Mouse (Mus musculus) kidney, adult 2 months (tissue): ENCODE measurements at regions not wholly inside any gene's neighbourhood (a gene's known extent, or its start where the extent isn't known, plus 50 kb on each side); places are given as distances from the start of the nearest gene placed in this dataset.

Experiments
- CTCF ChIP-seq: fragments of 200-500 bp; conservative IDR thresholded peaks from 2 replicates; pipeline ENCODE4 v1.5.1; 2011; ENCODE audit warnings: low read depth, mild to moderate bottlenecking, control low read depth, low read length, moderate library complexity, mixed read lengths; ENCODE audit not compliant: insufficient read depth, insufficient read length
- POLR2A ChIP-seq: fragments of 200-500 bp; IDR thresholded peaks from one replicate; pipeline ENCODE4 v1.6.1; 2011; ENCODE audit warnings: low read depth, low read length, control low read depth

DNA sequence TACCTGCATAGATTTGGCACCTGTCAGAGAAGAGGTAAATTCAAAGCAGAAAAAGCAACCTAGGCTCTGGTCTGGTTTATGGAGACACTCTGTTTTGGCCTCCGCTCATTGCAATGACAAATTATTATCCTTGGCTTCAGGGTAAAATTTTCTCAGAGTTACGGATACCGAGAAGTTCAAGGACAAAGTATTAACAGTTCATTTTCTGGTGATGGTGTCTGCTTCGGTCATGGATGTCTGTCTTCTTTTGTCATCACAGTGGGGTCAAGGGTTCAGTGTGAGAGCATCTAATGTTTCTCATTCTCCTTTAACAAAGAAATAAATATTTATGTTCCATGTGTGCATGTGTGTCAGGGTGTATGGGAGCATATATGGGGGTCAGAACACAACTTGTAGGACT lies 1261.0 kb upstream of the A1bg start:
- TF ChIP-seq CTCF: no peak
- TF ChIP-seq POLR2A: no peak
